Mouse (Mus musculus) MEL (cell line): ENCODE data around the gene Opa1. TPM values are rescaled to one million over a fixed set of nuclear protein-coding genes. Genes with fewer than 3 reads are reported as not detected.

Source experiments
- DNase-seq: peaks from one replicate; pipeline ENCODE4 v3.0.0; 2011; ENCODE audit warnings: low read depth, low spot score
- H3K27ac ChIP-seq: 2 replicates; pipeline ENCODE4 v1.5.1; 2012; ENCODE audit warnings: low read depth, mild to moderate bottlenecking, control low read depth, low read length, moderate library complexity; ENCODE audit not compliant: control insufficient read depth
- H3K27me3 ChIP-seq, 2 experiments: fragments of 150-350 bp in 1 of 2; sonication (generic) in 1 of 2; 2 replicates each; pipeline ENCODE4 v1.6.1; 2012; ENCODE audit warnings: low read length in 2 of 2, mild to moderate bottlenecking in 2 of 2, improper control_type of control experiment in 1 of 2, moderate library complexity in 1 of 2; ENCODE audit not compliant: insufficient read depth in 2 of 2, control insufficient read depth in 1 of 2
- H3K36me3 ChIP-seq, 2 experiments: 2 replicates each; pipeline ENCODE4 v1.6.1; 2012 to 2014; ENCODE audit warnings: low read length in 2 of 2, improper control_type of control experiment in 1 of 2, inconsistent platforms in 1 of 2, mild to moderate bottlenecking in 1 of 2; ENCODE audit not compliant: insufficient read depth in 2 of 2, control insufficient read depth in 1 of 2
- H3K4me1 ChIP-seq, 2 experiments: fragments of 150-350 bp in 1 of 2; sonication (generic) in 1 of 2; 2 replicates each; pipeline ENCODE4 v1.6.1; 2012; ENCODE audit warnings: low read length in 2 of 2, improper control_type of control experiment in 1 of 2, mild to moderate bottlenecking in 1 of 2; ENCODE audit not compliant: insufficient read depth in 2 of 2, control insufficient read depth in 1 of 2
- H3K4me3 ChIP-seq, 2 experiments: fragments of 150-350 bp in 1 of 2; sonication (generic) in 1 of 2; 2 replicates each; pipeline ENCODE4 v1.5.1; 2012; ENCODE audit warnings: low read depth in 2 of 2, low read length in 2 of 2, mild to moderate bottlenecking in 2 of 2, moderate library complexity in 2 of 2, control low read depth in 1 of 2, improper control_type of control experiment in 1 of 2; ENCODE audit not compliant: control insufficient read depth in 1 of 2, insufficient read depth in 1 of 2
- H3K79me2 ChIP-seq: 2 replicates; pipeline ENCODE4 v1.6.1; 2012; ENCODE audit warnings: mild to moderate bottlenecking, low read length, moderate library complexity; ENCODE audit not compliant: control insufficient read depth, poor library complexity, insufficient read depth
- H3K9ac ChIP-seq: 2 replicates; pipeline ENCODE4 v1.6.1; 2012; ENCODE audit warnings: low read depth, mild to moderate bottlenecking, control low read depth, low read length, moderate library complexity; ENCODE audit not compliant: control insufficient read depth, poor library complexity, severe bottlenecking
- H3K9me3 ChIP-seq: fragments of 150-350 bp; sonication (generic); replicated peaks from 2 replicates; pipeline ENCODE4 v1.6.1; 2012; ENCODE audit warnings: mild to moderate bottlenecking, low read length, improper control_type of control experiment, moderate library complexity; ENCODE audit not compliant: insufficient read depth
- CHD2 ChIP-seq: IDR thresholded peaks from 2 replicates; pipeline ENCODE4 v1.6.1; 2011; ENCODE audit warnings: low read length, improper control_type of control experiment
- CTCF ChIP-seq, 3 experiments: IDR thresholded peaks in 2 of 3; conservative IDR thresholded peaks in 1 of 3; 2 replicates each; pipeline ENCODE4 v1.5.1; 2011 to 2012; ENCODE audit warnings: low read length in 3 of 3, low read depth in 2 of 3, mild to moderate bottlenecking in 2 of 3, improper control_type of control experiment in 1 of 3, inconsistent platforms in 1 of 3, mixed read lengths in 1 of 3, moderate library complexity in 1 of 3; ENCODE audit not compliant: control insufficient read depth in 1 of 3, insufficient read depth in 1 of 3, poor library complexity in 1 of 3, severe bottlenecking in 1 of 3
- ELF1 ChIP-seq: IDR thresholded peaks from 2 replicates; pipeline ENCODE4 v1.6.1; 2014; ENCODE audit warnings: low read depth, mild to moderate bottlenecking, inconsistent platforms, low read length, improper control_type of control experiment, moderate library complexity
- KAT2A ChIP-seq: conservative IDR thresholded peaks from 2 replicates; pipeline ENCODE4 v1.6.1; 2012; ENCODE audit warnings: low read depth, low read length, improper control_type of control experiment, inconsistent platforms
- MAFK ChIP-seq: IDR thresholded peaks from 2 replicates; pipeline ENCODE4 v1.6.1; 2011; ENCODE audit warnings: low read depth, mild to moderate bottlenecking, low read length, improper control_type of control experiment, borderline replicate concordance
- MAX ChIP-seq: IDR thresholded peaks from 2 replicates; pipeline ENCODE4 v1.6.1; 2011; ENCODE audit warnings: low read length, improper control_type of control experiment
- MAZ ChIP-seq: IDR thresholded peaks from 2 replicates; pipeline ENCODE4 v1.6.1; 2012; ENCODE audit warnings: low read depth, mild to moderate bottlenecking, inconsistent platforms, low read length, improper control_type of control experiment
- RAD21 ChIP-seq: IDR thresholded peaks from 2 replicates; pipeline ENCODE4 v1.6.1; 2011; ENCODE audit warnings: mild to moderate bottlenecking, low read depth, low read length, improper control_type of control experiment
- SMC3 ChIP-seq: IDR thresholded peaks from 2 replicates; pipeline ENCODE4 v1.6.1; 2011; ENCODE audit warnings: low read depth, low read length, improper control_type of control experiment
- TBP ChIP-seq: IDR thresholded peaks from 2 replicates; pipeline ENCODE4 v1.8.0; 2011; ENCODE audit warnings: low read depth, low read length, improper control_type of control experiment
- TCF12 ChIP-seq: IDR thresholded peaks from 2 replicates; pipeline ENCODE4 v1.6.1; 2014; ENCODE audit warnings: low read depth, mild to moderate bottlenecking, inconsistent platforms, low read length, improper control_type of control experiment, moderate library complexity
- UBTF ChIP-seq: IDR thresholded peaks from 2 replicates; pipeline ENCODE4 v1.6.1; 2012; ENCODE audit warnings: low read depth, mild to moderate bottlenecking, inconsistent platforms, low read length, improper control_type of control experiment, moderate library complexity, borderline replicate concordance; ENCODE audit not compliant: insufficient read depth
- USF2 ChIP-seq, 2 experiments: IDR thresholded peaks; 2 replicates each; pipeline ENCODE4 v1.6.1; 2011 to 2012; ENCODE audit warnings: improper control_type of control experiment in 2 of 2, low read length in 2 of 2, borderline replicate concordance in 1 of 2, inconsistent platforms in 1 of 2, low read depth in 1 of 2, mild to moderate bottlenecking in 1 of 2; ENCODE audit not compliant: insufficient read depth in 1 of 2
- ZKSCAN1 ChIP-seq: IDR thresholded peaks from 2 replicates; pipeline ENCODE4 v1.6.1; 2012; ENCODE audit warnings: low read depth, mild to moderate bottlenecking, inconsistent platforms, low read length, improper control_type of control experiment, moderate library complexity
- ZMIZ1 ChIP-seq: IDR thresholded peaks from 2 replicates; pipeline ENCODE4 v1.6.1; 2012; ENCODE audit warnings: low read depth, mild to moderate bottlenecking, inconsistent platforms, low read length, improper control_type of control experiment, moderate library complexity
- polyA plus RNA-seq, 2 experiments: library from polyadenylated mRNA; stranded (reverse) in 1 of 2; unstranded in 1 of 2; fragments of >175 nt in 1 of 2; fragments of >200 nt in 1 of 2; gene quantifications; 2 replicates each; pipeline versions ENCODE4 v1.2.1 to v1.2.4; 2012; ENCODE audit warnings: low replicate concordance in 2 of 2, low read depth in 1 of 2; ENCODE audit not compliant: insufficient read length in 2 of 2, insufficient read depth in 1 of 2, missing spikeins in 1 of 2
- total RNA-seq: library from RNA; depleted of rRNA; stranded (reverse); fragments of 300-350 nt; gene quantifications from 2 replicates; pipeline ENCODE4 v1.2.3, GENCODE M21; 2012

Opa1 gene
- total and polyA plus RNA-seq, 3 experiments = 43.4 to 56.1 (median 45.6) TPM

GRCm38 (mm10) chr16:29574013-29574412 is 5.1 kb upstream of the Opa1 start:
- peaks cover 0 to 2% of the 10 kb centered on the region in 2 experiments; a peak in 2 of 4 replicates for H3K36me3 ChIP-seq
- no peaks in the 10 kb centered on the region for H3K9me3 ChIP-seq
- H3K9ac ChIP-seq = no peak overlapping the region
- H3K4me3 ChIP-seq = no peak overlapping the region
- no peak overlapping the region for H3K27ac ChIP-seq
- H3K79me2 ChIP-seq = no peaks in the 10 kb centered on the region
- TF ChIP-seq MAFK (no peak), TCF12 (no peak), UBTF (no peak), ELF1 (no peak), TBP (no peak)
- no peak for DNase-seq
- H3K27me3 ChIP-seq = peaks cover 4 to 5% of the 10 kb centered on the region in 2 experiments
- H3K4me1 ChIP-seq = no peaks in the 10 kb centered on the region

DNA sequence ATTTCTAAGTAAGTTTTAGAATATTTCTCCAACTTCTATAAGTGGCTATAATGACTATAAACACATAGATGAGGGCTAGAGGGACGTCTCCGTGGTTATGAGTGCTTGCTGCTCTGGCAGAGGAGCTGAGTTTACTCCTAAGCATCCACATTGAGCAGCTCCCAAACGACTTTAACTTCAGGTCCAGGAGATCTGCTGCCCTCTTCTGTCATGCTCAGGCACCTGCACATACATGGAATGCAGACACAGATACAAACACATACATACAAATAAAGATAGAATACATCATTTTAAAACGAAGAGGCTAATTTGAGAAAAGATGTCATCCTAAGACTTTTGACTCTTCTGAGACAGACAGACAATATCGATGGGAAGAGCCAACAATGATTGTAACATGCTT is 3.5 kb upstream of the Opa1 start:
- peaks cover 4 to 5% of the 10 kb centered on the region in 2 experiments for H3K27me3 ChIP-seq
- H3K4me3 ChIP-seq = no peak overlapping the region
- peaks cover 1 to 3% of the 10 kb centered on the region in 2 experiments; a peak in 2 of 4 replicates for H3K4me1 ChIP-seq
- TF ChIP-seq RAD21 (peak; percentile 39), CTCF (IDR thresholded peaks at IDR 0.05 in 2 of 3, conservative IDR thresholded peaks at IDR 0.05 in 1 of 3; ENCODE audit: control insufficient read depth in 1 of 3, insufficient read depth in 1 of 3, low read depth in 2 of 3, low read length in 3 of 3, poor library complexity in 1 of 3, severe bottlenecking in 1 of 3) (peak; percentile 19 to 58 (median 47); a peak in 5 of 6 replicates), MAZ (no peak), ZKSCAN1 (no peak), SMC3 (peak; percentile 65)
- TF ChIP-seq, all 39 proteins: peak for 3
- Histone ChIP-seq H3K36me3 (peaks cover 0 to 5% of the 10 kb centered on the region in 2 experiments; a peak in 2 of 4 replicates), H3K79me2 (peaks cover 12% of the 10 kb centered on the region), H3K9ac (no peak overlapping the region), H3K27ac (no peak overlapping the region), H3K9me3 (no peaks in the 10 kb centered on the region)
- peak; percentile 52 for DNase-seq

DNA sequence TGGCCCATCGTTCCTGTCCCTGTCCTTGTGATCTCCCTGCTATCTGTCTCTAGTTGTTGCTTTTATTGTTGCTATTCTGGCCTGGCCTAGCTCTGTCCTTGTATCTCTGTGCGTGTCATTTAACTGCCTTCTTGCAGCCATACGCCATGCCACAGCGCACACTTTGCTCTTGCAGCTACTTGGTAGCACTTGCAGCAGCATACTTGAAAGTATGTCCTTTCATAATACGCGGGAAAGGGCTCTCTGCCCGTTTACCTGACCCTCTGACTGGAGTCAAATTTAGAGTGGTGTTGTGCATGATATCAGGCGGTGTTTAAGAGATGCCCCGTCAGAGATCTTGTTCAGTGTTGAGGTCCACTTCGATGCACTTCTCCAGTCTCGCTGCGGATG is 648 bp downstream of the Opa1 start:
- H3K27me3 ChIP-seq = no peaks in the 10 kb centered on the region; a peak in 2 of 4 replicates
- peaks cover 0 to 12% of the 10 kb centered on the region in 2 experiments; a peak in 2 of 4 replicates for H3K36me3 ChIP-seq
- H3K79me2 ChIP-seq = peaks cover 18% of the 10 kb centered on the region
- peak overlapping the region; percentile 81 to 82 for H3K4me3 ChIP-seq
- no peaks in the 10 kb centered on the region for H3K9me3 ChIP-seq
- DNase-seq = peak; percentile 57
- TF ChIP-seq ZMIZ1 (no peak), CHD2 (no peak), ZKSCAN1 (no peak), USF2 (IDR thresholded peaks at IDR 0.05; ENCODE audit: borderline replicate concordance in 1 of 2, insufficient read depth in 1 of 2, low read depth in 1 of 2, low read length in 2 of 2) (no peak), MAFK (no peak), KAT2A (no peak), MAX (peak; percentile 3; the same call in 1 of the 2 replicates)
- H3K9ac ChIP-seq = peak overlapping the region; percentile 92
- H3K27ac ChIP-seq = no peak overlapping the region
- peaks cover 2 to 3% of the 10 kb centered on the region in 2 experiments; a peak in 3 of 4 replicates for H3K4me1 ChIP-seq
